Mouse (Mus musculus): Measurements from ENCODE around the gene Slc39a13. TPM values are rescaled to one million over a fixed set of nuclear protein-coding genes. Genes with fewer than 3 reads are reported as not detected.
"Not testable (repeated sequence)": the region's sequence is repeated elsewhere in the genome, so short reads cannot be mapped to it uniquely, and the experiment has no call there.

Gene Slc39a13
- total and polyA plus RNA-seq, 2 experiments from 2014 or later = 22.3 to 26.8 TPM

DNA sequence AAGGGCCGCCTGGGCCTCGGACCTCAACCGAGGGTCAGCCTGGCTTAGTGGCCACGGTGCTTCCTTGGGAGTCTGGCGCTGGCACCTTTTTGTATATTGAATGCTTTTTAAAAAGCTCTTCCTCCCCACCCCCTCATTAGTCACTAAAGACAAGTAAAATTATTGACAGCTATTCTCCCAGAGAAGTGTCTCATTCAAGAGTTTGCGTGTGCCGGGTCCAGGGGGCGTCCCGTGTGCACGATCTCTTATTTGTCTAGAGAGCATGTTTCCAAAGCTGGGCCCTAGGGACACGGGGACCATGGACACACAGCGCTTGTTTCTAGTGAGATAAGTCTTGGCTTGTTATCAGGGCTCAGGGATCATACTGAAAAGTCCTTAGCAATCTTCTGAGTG, 45.4 kb upstream of the Slc39a13 start:
- TF ChIP-seq CTCF (IDR thresholded peaks at IDR 0.05; ENCODE audit: low read depth) = no peak
- Histone ChIP-seq H3K4me1 (ENCODE audit: insufficient read depth) (no peaks in the 10 kb centered on the region), H3K9ac (0 out of 2 replicates have a peak overlapping the region, but pooled peaks have one; percentile 18), H3K27ac (ENCODE audit: low read depth, low read length) (no peak overlapping the region), H3K4me2 (ENCODE audit: low read depth) (peak overlapping the region; percentile 47), H3K9me3 (ENCODE audit: low read length) (no peaks in the 10 kb centered on the region), H3K27me3 (ENCODE audit: insufficient read depth, low read length) (peaks cover 4% of the 10 kb centered on the region; the same call in 1 of the 2 replicates), H3K4me3 (ENCODE audit: low read depth, low read length) (peak overlapping the region; percentile 27; the same call in 1 of the 2 replicates), H3K36me3 (ENCODE audit: insufficient read depth) (no peaks in the 10 kb centered on the region)
- no peak for DNase-seq
- WGBS = 35% methylated on average over 12 of the region's 12 CpGs
- ATAC-seq = no peak

DNA sequence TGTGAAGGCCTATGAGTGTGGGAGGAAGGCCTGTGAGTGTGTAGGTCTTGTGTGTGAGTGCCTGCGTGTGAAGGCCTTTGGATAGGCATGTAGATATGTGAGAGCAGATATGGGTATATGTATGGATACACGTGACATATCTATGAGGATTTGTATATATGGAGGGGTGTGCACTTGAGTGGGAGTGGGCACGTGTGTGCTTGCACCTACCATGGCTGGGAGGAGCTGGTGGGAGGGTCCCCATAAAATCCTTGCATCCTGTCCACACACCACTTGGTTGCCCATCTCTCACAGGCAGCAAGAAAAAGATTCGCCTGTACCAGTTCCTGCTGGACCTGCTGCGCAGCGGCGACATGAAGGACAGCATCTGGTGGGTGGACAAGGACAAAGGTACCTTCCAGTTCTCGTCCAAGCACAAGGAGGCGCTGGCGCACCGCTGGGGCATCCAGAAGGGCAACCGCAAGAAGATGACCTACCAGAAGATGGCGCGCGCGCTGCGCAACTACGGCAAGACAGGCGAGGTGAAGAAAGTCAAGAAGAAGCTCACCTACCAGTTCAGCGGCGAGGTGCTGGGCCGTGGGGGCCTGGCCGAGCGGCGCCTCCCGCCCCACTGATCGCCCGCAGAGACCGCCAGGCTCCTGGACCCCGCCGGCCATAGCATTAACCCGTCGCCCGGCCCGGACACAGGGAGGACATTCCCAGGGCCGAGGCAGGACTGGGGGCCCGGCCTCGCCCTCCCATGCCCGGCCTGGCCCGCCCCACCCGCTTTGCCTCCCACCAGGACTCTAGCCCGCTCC, 44.8 kb upstream of the Slc39a13 start:
- 0 out of 2 replicates have a peak overlapping the region, but pooled peaks have one; percentile 18 for H3K9ac ChIP-seq

DNA sequence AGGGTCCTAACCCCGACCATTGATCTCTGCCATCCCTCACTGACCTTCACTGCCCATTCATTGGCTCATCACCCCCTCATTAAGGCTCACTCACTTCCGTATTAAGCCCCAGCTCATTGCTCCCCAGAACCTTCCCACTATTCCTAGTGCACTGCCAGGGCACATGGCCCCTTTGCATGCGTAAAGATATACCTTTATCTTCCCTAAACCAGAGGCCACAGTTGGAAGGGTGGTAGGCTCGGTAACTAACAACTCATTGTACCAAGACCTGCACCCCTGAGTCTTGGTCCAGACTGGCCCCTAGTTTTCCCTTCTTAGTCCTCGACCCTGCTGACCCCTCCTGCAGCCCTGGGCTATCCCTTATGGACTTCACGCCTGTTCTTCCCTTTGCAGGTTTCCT, 43.6 kb upstream of the Slc39a13 start:
- Histone ChIP-seq H3K27me3 (ENCODE audit: insufficient read depth, low read length) (peaks cover 4% of the 10 kb centered on the region; the same call in 1 of the 2 replicates), H3K4me2 (ENCODE audit: low read depth) (no peak overlapping the region), H3K36me3 (ENCODE audit: insufficient read depth) (no peaks in the 10 kb centered on the region), H3K4me3 (ENCODE audit: low read depth, low read length) (no peak overlapping the region), H3K27ac (ENCODE audit: low read depth, low read length) (no peak overlapping the region), H3K9ac (no peak overlapping the region), H3K9me3 (ENCODE audit: low read length) (no peaks in the 10 kb centered on the region), H3K4me1 (ENCODE audit: insufficient read depth) (no peaks in the 10 kb centered on the region)
- no peak for TF ChIP-seq CTCF (IDR thresholded peaks at IDR 0.05; ENCODE audit: low read depth)
- no peak for DNase-seq
- WGBS = 71% methylated on average over 6 of the region's 6 CpGs
- ATAC-seq = no peak

More for the DNA sequence above, 44.8 kb upstream of the Slc39a13 start:
- peak; percentile 92 for TF ChIP-seq CTCF (IDR thresholded peaks at IDR 0.05; ENCODE audit: low read depth)
- no peak overlapping the region for H3K27ac ChIP-seq (ENCODE audit: low read depth, low read length)
- WGBS = 7% methylated on average over 42 of the region's 42 CpGs
- no peaks in the 10 kb centered on the region for H3K9me3 ChIP-seq (ENCODE audit: low read length)
- no peaks in the 10 kb centered on the region for H3K4me1 ChIP-seq (ENCODE audit: insufficient read depth)
- peaks cover 4% of the 10 kb centered on the region; the same call in 1 of the 2 replicates for H3K27me3 ChIP-seq (ENCODE audit: insufficient read depth, low read length)
- H3K36me3 ChIP-seq (ENCODE audit: insufficient read depth) = no peaks in the 10 kb centered on the region
- ATAC-seq (peak; percentile 67), DNase-seq (peak; percentile 72)
- peak overlapping the region; percentile 27 for H3K4me3 ChIP-seq (ENCODE audit: low read depth, low read length)
- H3K4me2 ChIP-seq (ENCODE audit: low read depth) = peak overlapping the region; percentile 47

DNA sequence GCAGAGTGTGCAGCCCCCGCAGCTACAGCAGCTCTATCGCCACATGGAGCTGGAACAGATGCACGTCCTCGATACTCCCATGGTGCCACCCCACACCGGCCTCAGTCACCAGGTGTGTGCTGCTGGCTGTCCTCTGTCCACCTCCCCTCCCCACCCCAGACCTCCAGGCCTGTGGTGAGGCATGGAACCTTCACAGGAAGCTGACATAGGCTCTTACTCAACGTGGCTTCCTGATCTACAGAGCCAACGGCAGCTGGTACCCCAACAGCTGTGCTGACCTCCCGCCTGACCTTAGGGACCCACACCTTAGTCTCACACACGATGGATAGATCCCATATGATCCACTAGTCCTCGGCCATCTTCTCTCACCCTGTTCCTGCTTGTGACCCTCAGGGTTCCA, 43.1 kb upstream of the Slc39a13 start:
- peaks cover 4% of the 10 kb centered on the region; the same call in 1 of the 2 replicates for H3K27me3 ChIP-seq (ENCODE audit: insufficient read depth, low read length)
- no peak for TF ChIP-seq CTCF (IDR thresholded peaks at IDR 0.05; ENCODE audit: low read depth)
- H3K4me3 ChIP-seq (ENCODE audit: low read depth, low read length) = no peak overlapping the region
- no peak overlapping the region for H3K27ac ChIP-seq (ENCODE audit: low read depth, low read length)
- H3K9ac ChIP-seq = no peak overlapping the region
- no peaks in the 10 kb centered on the region for H3K9me3 ChIP-seq (ENCODE audit: low read length)
- no peaks in the 10 kb centered on the region for H3K36me3 ChIP-seq (ENCODE audit: insufficient read depth)
- no peak overlapping the region for H3K4me2 ChIP-seq (ENCODE audit: low read depth)
- WGBS = 82% methylated on average over 10 of the region's 10 CpGs
- no peak for DNase-seq
- ATAC-seq = no peak
- H3K4me1 ChIP-seq (ENCODE audit: insufficient read depth) = no peaks in the 10 kb centered on the region

DNA sequence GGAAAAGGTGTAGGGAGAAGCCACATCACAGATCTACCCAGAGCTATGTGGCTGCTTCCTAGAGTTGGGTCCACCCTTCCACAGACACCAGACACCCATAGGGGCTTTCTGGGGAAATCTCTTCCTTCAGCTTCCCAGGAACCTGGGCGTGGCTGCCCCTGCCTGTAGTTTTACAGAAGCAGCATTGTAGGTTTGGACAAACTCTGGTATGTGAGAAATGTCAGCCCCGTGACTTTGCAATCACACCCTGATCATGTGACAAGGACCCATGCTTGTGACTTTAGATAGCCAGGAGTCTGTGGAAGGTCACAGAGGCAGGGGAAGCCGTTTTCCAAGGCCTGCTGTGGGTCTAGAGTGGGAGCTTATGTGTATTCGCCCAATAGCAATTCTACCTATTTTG, 42.3 kb upstream of the Slc39a13 start:
- no peaks in the 10 kb centered on the region for H3K4me1 ChIP-seq (ENCODE audit: insufficient read depth)
- TF ChIP-seq CTCF (IDR thresholded peaks at IDR 0.05; ENCODE audit: low read depth) = no peak
- H3K9me3 ChIP-seq (ENCODE audit: low read length) = no peaks in the 10 kb centered on the region
- ATAC-seq (no peak), DNase-seq (no peak)
- H3K4me3 ChIP-seq (ENCODE audit: low read depth, low read length) = no peak overlapping the region
- no peak overlapping the region for H3K9ac ChIP-seq
- no peak overlapping the region for H3K27ac ChIP-seq (ENCODE audit: low read depth, low read length)
- H3K36me3 ChIP-seq (ENCODE audit: insufficient read depth) = no peaks in the 10 kb centered on the region
- WGBS = 62% methylated on average over 4 of the region's 4 CpGs
- peaks cover 4% of the 10 kb centered on the region; the same call in 1 of the 2 replicates for H3K27me3 ChIP-seq (ENCODE audit: insufficient read depth, low read length)
- H3K4me2 ChIP-seq (ENCODE audit: low read depth) = no peak overlapping the region

DNA sequence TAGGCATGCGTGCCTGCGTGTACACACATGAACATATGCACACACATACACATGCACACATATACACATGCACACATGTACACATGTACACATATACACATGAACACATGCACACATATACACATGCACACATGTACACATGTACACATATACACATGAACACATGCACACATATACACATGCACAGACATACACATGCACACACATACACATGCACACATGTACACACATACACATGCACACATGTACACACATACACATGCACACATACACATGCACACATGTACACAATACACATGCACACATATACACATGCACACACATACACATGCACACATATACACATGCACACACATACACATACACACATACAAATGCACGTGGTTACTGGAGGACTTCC, 41.6 kb upstream of the Slc39a13 start:
- not testable (repeated sequence) for H3K9ac ChIP-seq; H3K4me1 ChIP-seq (ENCODE audit: insufficient read depth); H3K36me3 ChIP-seq (ENCODE audit: insufficient read depth); ATAC-seq; H3K9me3 ChIP-seq (ENCODE audit: low read length); H3K27me3 ChIP-seq (ENCODE audit: insufficient read depth, low read length); H3K4me2 ChIP-seq (ENCODE audit: low read depth); H3K4me3 ChIP-seq (ENCODE audit: low read depth, low read length); H3K27ac ChIP-seq (ENCODE audit: low read depth, low read length); DNase-seq
- WGBS = 94% methylated on average over 3 of the region's 3 CpGs

DNA sequence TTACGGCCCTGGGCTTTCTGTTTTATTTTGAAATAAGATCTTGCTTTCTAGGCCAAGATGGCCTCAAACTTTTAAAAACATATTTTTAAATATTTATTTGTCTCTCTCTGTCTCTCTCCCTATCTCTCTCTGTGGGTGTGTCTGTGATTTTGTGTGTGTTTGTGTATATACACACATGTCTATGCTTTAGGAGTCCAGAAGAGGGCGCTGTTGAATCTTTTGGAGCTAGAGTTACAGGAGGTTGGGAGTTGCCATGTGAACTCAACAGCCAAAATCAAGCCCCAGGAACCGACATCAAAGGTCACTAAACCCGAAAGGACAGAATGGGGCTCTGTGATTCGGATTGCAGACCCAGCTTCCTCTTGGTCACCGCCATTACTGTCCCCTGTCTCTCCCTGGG, 40.2 kb upstream of the Slc39a13 start:
- ATAC-seq = no peak
- TF ChIP-seq CTCF (IDR thresholded peaks at IDR 0.05; ENCODE audit: low read depth) = no peak
- Histone ChIP-seq H3K27ac (ENCODE audit: low read depth, low read length) (no peak overlapping the region), H3K4me2 (ENCODE audit: low read depth) (no peak overlapping the region), H3K4me3 (ENCODE audit: low read depth, low read length) (no peak overlapping the region), H3K36me3 (ENCODE audit: insufficient read depth) (no peaks in the 10 kb centered on the region), H3K9ac (no peak overlapping the region), H3K4me1 (ENCODE audit: insufficient read depth) (no peaks in the 10 kb centered on the region), H3K27me3 (ENCODE audit: insufficient read depth, low read length) (peaks cover 2% of the 10 kb centered on the region; the same call in 1 of the 2 replicates), H3K9me3 (ENCODE audit: low read length) (no peaks in the 10 kb centered on the region)
- 77% methylated on average over 6 of the region's 6 CpGs for WGBS
- no peak for DNase-seq

All from forebrain, postnatal 0 days (tissue).